Mouse (Mus musculus): ENCODE measurements around the gene Katnb1. TPM values are rescaled to one million over a fixed set of nuclear protein-coding genes. Genes with fewer than 3 reads are reported as not detected.
A peak's percentile ranks its signal among the peaks of the same experiment; 100 is the strongest.

The Katnb1 gene
- total and polyA plus RNA-seq, 2 experiments from 2014 or later = 48.4 to 63.3 TPM

GRCm38 (mm10) chr8:95128750-95129260, 47.8 kb downstream of the Katnb1 start:
- H3K36me3 ChIP-seq (ENCODE audit: insufficient read depth, low read length) = peaks cover 6% of the 10 kb centered on the region
- WGBS = 88% methylated on average over 11 of the region's 11 CpGs
- H3K9ac ChIP-seq (replicated peaks; ENCODE audit: low read length) = no peak overlapping the region
- no peaks in the 10 kb centered on the region for H3K4me1 ChIP-seq (ENCODE audit: insufficient read depth, low read length)
- no peak for DNase-seq (ENCODE audit: low spot score)
- H3K9me3 ChIP-seq (ENCODE audit: low read length) = no peaks in the 10 kb centered on the region
- no peak overlapping the region for H3K4me3 ChIP-seq (ENCODE audit: low read length)
- H3K27me3 ChIP-seq (ENCODE audit: insufficient read depth, low read length) = no peaks in the 10 kb centered on the region
- TF ChIP-seq CTCF (IDR thresholded peaks at IDR 0.05; ENCODE audit: low read depth) = no peak
- H3K27ac ChIP-seq = no peak overlapping the region
- ATAC-seq = no peak
- H3K4me2 ChIP-seq (ENCODE audit: low read depth, low read length) = no peak overlapping the region

GRCm38 (mm10) chr8:95130966-95131537, 50.1 kb downstream of the Katnb1 start:
- Histone ChIP-seq H3K27ac (no peak overlapping the region), H3K9me3 (ENCODE audit: low read length) (no peaks in the 10 kb centered on the region), H3K4me2 (ENCODE audit: low read depth, low read length) (no peak overlapping the region), H3K9ac (replicated peaks; ENCODE audit: low read length) (no peak overlapping the region), H3K4me3 (ENCODE audit: low read length) (no peak overlapping the region), H3K36me3 (ENCODE audit: insufficient read depth, low read length) (peaks cover 10% of the 10 kb centered on the region), H3K4me1 (ENCODE audit: insufficient read depth, low read length) (no peaks in the 10 kb centered on the region), H3K27me3 (ENCODE audit: insufficient read depth, low read length) (no peaks in the 10 kb centered on the region)
- ATAC-seq (no peak), DNase-seq (ENCODE audit: low spot score) (no peak)
- WGBS = 66% methylated on average over 15 of the region's 15 CpGs
- TF ChIP-seq CTCF (IDR thresholded peaks at IDR 0.05; ENCODE audit: low read depth) = no peak

GRCm38 (mm10) chr8:95131983-95132382, 51.0 kb downstream of the Katnb1 start:
- DNase-seq (ENCODE audit: low spot score) = no peak
- Histone ChIP-seq H3K4me1 (ENCODE audit: insufficient read depth, low read length) (no peaks in the 10 kb centered on the region), H3K4me3 (ENCODE audit: low read length) (no peak overlapping the region), H3K36me3 (ENCODE audit: insufficient read depth, low read length) (peaks cover 10% of the 10 kb centered on the region), H3K4me2 (ENCODE audit: low read depth, low read length) (no peak overlapping the region), H3K27ac (no peak overlapping the region), H3K9ac (replicated peaks; ENCODE audit: low read length) (no peak overlapping the region), H3K27me3 (ENCODE audit: insufficient read depth, low read length) (no peaks in the 10 kb centered on the region), H3K9me3 (ENCODE audit: low read length) (no peaks in the 10 kb centered on the region)
- TF ChIP-seq CTCF (IDR thresholded peaks at IDR 0.05; ENCODE audit: low read depth) = no peak
- no peak for ATAC-seq
- WGBS = 85% methylated on average over 5 of the region's 5 CpGs

- Histone ChIP-seq H3K27ac (no peak overlapping the region), H3K27me3 (ENCODE audit: insufficient read depth, low read length) (no peaks in the 10 kb centered on the region), H3K4me1 (ENCODE audit: insufficient read depth, low read length) (peaks cover 12% of the 10 kb centered on the region; the same call in 1 of the 2 replicates), H3K4me2 (ENCODE audit: low read depth, low read length) (no peak overlapping the region), H3K36me3 (ENCODE audit: insufficient read depth, low read length) (peaks cover 6% of the 10 kb centered on the region), H3K9me3 (ENCODE audit: low read length) (no peaks in the 10 kb centered on the region), H3K9ac (replicated peaks; ENCODE audit: low read length) (0 out of 2 replicates have a peak overlapping the region, but pooled peaks have one; percentile 5), H3K4me3 (ENCODE audit: low read length) (no peak overlapping the region)
- 88% methylated on average over 2 of the region's 2 CpGs for WGBS
- TF ChIP-seq CTCF (IDR thresholded peaks at IDR 0.05; ENCODE audit: low read depth) = no peak
- DNase-seq (ENCODE audit: low spot score) (no peak), ATAC-seq (no peak)
Observed at GRCm38 (mm10) chr8:95134186-95134585, 53.2 kb downstream of the Katnb1 start.

- Histone ChIP-seq H3K4me1 (ENCODE audit: insufficient read depth, low read length) (peaks cover 13% of the 10 kb centered on the region; the same call in 1 of the 2 replicates), H3K4me3 (ENCODE audit: low read length) (no peak overlapping the region), H3K4me2 (ENCODE audit: low read depth, low read length) (no peak overlapping the region), H3K36me3 (ENCODE audit: insufficient read depth, low read length) (peaks cover 4% of the 10 kb centered on the region; the same call in 1 of the 2 replicates), H3K9ac (replicated peaks; ENCODE audit: low read length) (no peak overlapping the region), H3K27me3 (ENCODE audit: insufficient read depth, low read length) (no peaks in the 10 kb centered on the region), H3K27ac (no peak overlapping the region), H3K9me3 (ENCODE audit: low read length) (no peaks in the 10 kb centered on the region)
- WGBS = 33% methylated on average over 3 of the region's 3 CpGs
- ATAC-seq (no peak), DNase-seq (ENCODE audit: low spot score) (peak; percentile 53)
- peak; percentile 66 for TF ChIP-seq CTCF (IDR thresholded peaks at IDR 0.05; ENCODE audit: low read depth)
Observed at GRCm38 (mm10) chr8:95135242-95135641, 54.3 kb downstream of the Katnb1 start.

- Histone ChIP-seq H3K4me2 (ENCODE audit: low read depth, low read length) (no peak overlapping the region), H3K9ac (replicated peaks; ENCODE audit: low read length) (no peak overlapping the region), H3K4me1 (ENCODE audit: insufficient read depth, low read length) (peaks cover 16% of the 10 kb centered on the region), H3K27ac (no peak overlapping the region), H3K4me3 (ENCODE audit: low read length) (no peak overlapping the region), H3K36me3 (ENCODE audit: insufficient read depth, low read length) (peaks cover 4% of the 10 kb centered on the region; the same call in 1 of the 2 replicates), H3K9me3 (ENCODE audit: low read length) (no peaks in the 10 kb centered on the region), H3K27me3 (ENCODE audit: insufficient read depth, low read length) (no peaks in the 10 kb centered on the region)
- ATAC-seq (no peak), DNase-seq (ENCODE audit: low spot score) (no peak)
- TF ChIP-seq CTCF (IDR thresholded peaks at IDR 0.05; ENCODE audit: low read depth) = no peak
- 74% methylated on average over 3 of the region's 3 CpGs for WGBS
Observed at GRCm38 (mm10) chr8:95136218-95136617, 55.2 kb downstream of the Katnb1 start.

- peaks cover 18% of the 10 kb centered on the region for H3K4me1 ChIP-seq (ENCODE audit: insufficient read depth, low read length)
- no peak for TF ChIP-seq CTCF (IDR thresholded peaks at IDR 0.05; ENCODE audit: low read depth)
- no peak overlapping the region; the same call in 1 of the 2 replicates for H3K9ac ChIP-seq (replicated peaks; ENCODE audit: low read length)
- WGBS = 35% methylated on average over 12 of the region's 12 CpGs
- no peak overlapping the region for H3K4me3 ChIP-seq (ENCODE audit: low read length)
- peak overlapping the region; percentile 51 for H3K4me2 ChIP-seq (ENCODE audit: low read depth, low read length)
- H3K36me3 ChIP-seq (ENCODE audit: insufficient read depth, low read length) = peaks cover 4% of the 10 kb centered on the region; the same call in 1 of the 2 replicates
- no peak overlapping the region for H3K27ac ChIP-seq
- no peak for DNase-seq (ENCODE audit: low spot score)
- H3K9me3 ChIP-seq (ENCODE audit: low read length) = no peaks in the 10 kb centered on the region
- no peak for ATAC-seq
- H3K27me3 ChIP-seq (ENCODE audit: insufficient read depth, low read length) = no peaks in the 10 kb centered on the region
Observed at GRCm38 (mm10) chr8:95137201-95137600, 56.2 kb downstream of the Katnb1 start.
